8 mouse cellular contexts compared by ENCODE assay signal in genomic region chr14:122902884-122903283, GRCm38 (mm10). TPM values are rescaled to one million over a fixed set of nuclear protein-coding genes. Genes with fewer than 3 reads are reported as not detected.
DNase-seq lines count a peak whose midpoint lies in the region; ATAC-seq and TF ChIP-seq lines count a peak whose summit lies in the region.

No protein-coding gene starts in this region.

- ATAC-seq in intestine, postnatal 0 days: peak; percentile 76
- peak; percentile 58; the same call in 1 of the 2 replicates for ATAC-seq in limb, embryonic 15.5 days (ENCODE audit: insufficient number of reproducible peaks, low FRiP score, low TSS enrichment, low read depth)

- H3K9me3 ChIP-seq in intestine, postnatal 0 days (ENCODE audit: control insufficient read depth): no peaks in the 10 kb centered on the region
- no peaks in the 10 kb centered on the region for H3K9me3 ChIP-seq in limb, embryonic 15.5 days

- H3K36me3 ChIP-seq in intestine, postnatal 0 days (ENCODE audit: control insufficient read depth, insufficient read depth): peaks cover 9% of the 10 kb centered on the region; the same call in 1 of the 2 replicates
- H3K36me3 ChIP-seq in limb, embryonic 15.5 days: no peaks in the 10 kb centered on the region
- H3K36me3 ChIP-seq in small intestine, adult 2 months (ENCODE audit: control insufficient read depth, insufficient read depth, low read length): peaks cover 9% of the 10 kb centered on the region

- no peak for TF ChIP-seq POLR2A in small intestine, adult 2 months (IDR thresholded peaks at IDR 0.05; ENCODE audit: low read depth, low read length)

- no peak overlapping the region for H3K9ac ChIP-seq in intestine, postnatal 0 days (ENCODE audit: low read depth, low read length)
- no peak overlapping the region for H3K9ac ChIP-seq in limb, embryonic 15.5 days

- H3K27me3 ChIP-seq in intestine, postnatal 0 days (replicated peaks; ENCODE audit: control insufficient read depth, insufficient read depth, low read length): no peaks in the 10 kb centered on the region
- no peaks in the 10 kb centered on the region for H3K27me3 ChIP-seq in limb, embryonic 15.5 days
- no peaks in the 10 kb centered on the region for H3K27me3 ChIP-seq in small intestine, adult 2 months (ENCODE audit: control insufficient read depth, insufficient read depth, low read length)

- H3K4me2 ChIP-seq in intestine, postnatal 0 days (replicated peaks; ENCODE audit: low read depth): no peak overlapping the region
- H3K4me2 ChIP-seq in limb, embryonic 15.5 days: no peak overlapping the region

- 25% methylated on average over 4 of the region's 4 CpGs for WGBS in intestine, postnatal 0 days
- 28% methylated on average over 4 of the region's 4 CpGs for WGBS in limb, embryonic 15.5 days
- 26% methylated on average over 4 of the region's 4 CpGs for WGBS in small intestine, adult 2 months

- H3K4me1 ChIP-seq in intestine, postnatal 0 days (replicated peaks; ENCODE audit: control insufficient read depth, insufficient read depth, low read length): peaks cover 4% of the 10 kb centered on the region
- peaks cover 18% of the 10 kb centered on the region for H3K4me1 ChIP-seq in limb, embryonic 15.5 days
- H3K4me1 ChIP-seq in small intestine, adult 2 months (ENCODE audit: control insufficient read depth, insufficient read depth, insufficient read length, low read length): peaks cover 28% of the 10 kb centered on the region

- intact Hi-C loops in gastrocnemius, adult 2 months (cut with DNase I): no loop called here

- DNase-seq in right cerebral cortex, adult 18-20 months: peak; percentile 30
- no peak for DNase-seq in right cerebral cortex, adult 2 months (ENCODE audit: low spot score in 2 of 2)
- peak; percentile 95 for DNase-seq in cerebellum, adult 11 months
- peak; percentile 84 for DNase-seq in gastrocnemius, adult 2 months
- no peak for DNase-seq in embryo, embryonic 10 days (ENCODE audit: low spot score)

- peak overlapping the region; percentile 48; the same call in 1 of the 2 replicates for H3K27ac ChIP-seq in gastrocnemius, adult 2 months
- H3K27ac ChIP-seq in intestine, postnatal 0 days (ENCODE audit: low read depth, low read length): peak overlapping the region; percentile 65; the same call in 1 of the 2 replicates
- no peak overlapping the region for H3K27ac ChIP-seq in limb, embryonic 15.5 days
- H3K27ac ChIP-seq in small intestine, adult 2 months (ENCODE audit: insufficient read depth, low read depth, low read length): peak overlapping the region; percentile 78

- no peak overlapping the region for H3K4me3 ChIP-seq in gastrocnemius, adult 2 months
- H3K4me3 ChIP-seq in intestine, postnatal 0 days (ENCODE audit: low read depth, low read length): no peak overlapping the region
- H3K4me3 ChIP-seq in limb, embryonic 15.5 days: no peak overlapping the region
- no peak overlapping the region for H3K4me3 ChIP-seq in small intestine, adult 2 months (ENCODE audit: low read depth, low read length)

- TF ChIP-seq CTCF in gastrocnemius, adult 2 months (IDR thresholded peaks at IDR 0.05): peak; percentile 60
- TF ChIP-seq CTCF in intestine, postnatal 0 days (IDR thresholded peaks at IDR 0.05; ENCODE audit: low read depth): peak; percentile 80
- TF ChIP-seq CTCF in small intestine, adult 2 months (IDR thresholded peaks at IDR 0.05; ENCODE audit: extremely low read depth, insufficient read length, insufficient replicate concordance, low read depth, low read length): peak; percentile 55; the same call in 1 of the 2 replicates

RNA-seq across cellular contexts. Expression of gene Ggact, which starts 10.7 kb away (rescaled TPM):
- 10 to 100 TPM; 13.8 to 20.4 TPM for total RNA-seq in gastrocnemius, adult 2 months (2021)
- polyA plus RNA-seq in intestine, postnatal 0 days (2015; fragmentation: Nextera tagmentation; extraction: Ambion mirVana): 59.5 and 64.1 TPM in 2 replicates
- 5.1 and 5.8 TPM in 2 replicates for polyA plus RNA-seq in limb, embryonic 15.5 days (2015; fragmentation: Nextera tagmentation; extraction: Ambion mirVana)
- polyA plus RNA-seq in small intestine, adult 2 months (2012; rRNA removed): 69.8 and 151 TPM in 2 replicates

Comparison
In these comparisons a context has a peak if more than half of its experiments do, and no peak if none do; other contexts are left out.
1. DNase-seq: peak in right cerebral cortex, adult 18-20 months (single experiment), cerebellum, adult 11 months (single experiment) and gastrocnemius, adult 2 months (single experiment); none in right cerebral cortex, adult 2 months (0 of 2) and embryo, embryonic 10 days (single experiment).
2. Peak in every context shown above with its lines, with median percentiles within 50 percentile points of each other: CTCF ChIP-seq.